Mouse (Mus musculus) limb, embryonic 13.5 days (tissue): Measurements from ENCODE around the gene B3gnt9. TPM values are rescaled to one million over a fixed set of nuclear protein-coding genes. Genes with fewer than 3 reads are reported as not detected.

Experiments
- ATAC-seq: fragments of 200-750 bp; cut with Nextera tagmentation; 2 replicates; pipeline ENCODE4 v1.8.0; 2017; ENCODE audit warnings: low read depth, moderate number of reproducible peaks, moderate TSS enrichment; ENCODE audit not compliant: low FRiP score
- H3K27ac ChIP-seq: fragments of 300-500 bp; sonication (generic); 2 replicates; pipeline ENCODE4 v1.5.1; 2015; ENCODE audit warnings: inconsistent platforms, mild to moderate bottlenecking, moderate library complexity
- H3K27me3 ChIP-seq: fragments of 300-500 bp; sonication (generic); 2 replicates; pipeline ENCODE4 v1.6.1; 2015; ENCODE audit warnings: mild to moderate bottlenecking, inconsistent platforms
- H3K36me3 ChIP-seq: fragments of 300-500 bp; sonication (generic); 2 replicates; pipeline ENCODE4 v1.6.1; 2015; ENCODE audit warnings: inconsistent platforms, mild to moderate bottlenecking, moderate library complexity
- H3K4me1 ChIP-seq: fragments of 300-500 bp; sonication (generic); 2 replicates; pipeline ENCODE4 v1.6.1; 2015; ENCODE audit warnings: inconsistent platforms
- H3K4me2 ChIP-seq: fragments of 300-500 bp; sonication (generic); replicated peaks from 2 replicates; pipeline ENCODE4 v1.6.1; 2015; ENCODE audit warnings: inconsistent platforms, mild to moderate bottlenecking, moderate library complexity
- H3K4me3 ChIP-seq: fragments of 300-500 bp; sonication (generic); 2 replicates; pipeline ENCODE4 v1.5.1; 2015; ENCODE audit warnings: moderate library complexity, mild to moderate bottlenecking, inconsistent platforms
- H3K9ac ChIP-seq: fragments of 300-500 bp; sonication (generic); 2 replicates; pipeline ENCODE4 v1.6.1; 2015; ENCODE audit warnings: mild to moderate bottlenecking, inconsistent platforms
- H3K9me3 ChIP-seq: fragments of 300-500 bp; sonication (generic); 2 replicates; pipeline ENCODE4 v1.6.1; 2016; ENCODE audit warnings: inconsistent platforms
- WGBS: fragments of 180-500 bp; shearing (Covaris S2); methylation state at CpG from one replicate; pipeline ENCODE4 v1.1.7; 2015; 5-methylcytosine and 5-hydroxymethylcytosine counted together
- polyA plus RNA-seq: library from polyadenylated mRNA; unstranded; fragments of >200 nt; fragmentation: Nextera tagmentation; extraction: Ambion mirVana; gene quantifications from 2 replicates; pipeline ENCODE4 v1.2.1, GENCODE M21; 2015

B3gnt9 gene
- polyA plus RNA-seq, 1 experiment from 2014 or later = 25.4 TPM

GRCm38 (mm10) chr8:105223850-105224249, 31.1 kb downstream of the B3gnt9 start:
- Histone ChIP-seq H3K27me3 (no peaks in the 10 kb centered on the region), H3K4me2 (peak overlapping the region; percentile 81), H3K4me1 (peaks cover 19% of the 10 kb centered on the region), H3K9ac (no peak overlapping the region), H3K4me3 (no peak overlapping the region), H3K27ac (peak overlapping the region; percentile 90), H3K9me3 (no peaks in the 10 kb centered on the region), H3K36me3 (no peaks in the 10 kb centered on the region)
- whole genome bisulfite sequencing = 61% methylated on average over 7 of the region's 7 CpGs
- no peak for ATAC-seq

- H3K4me1 ChIP-seq = no peaks in the 10 kb centered on the region
- 84% methylated on average over 5 of the region's 5 CpGs for WGBS
- no peak; the same call in 1 of the 2 replicates for ATAC-seq
Measured at GRCm38 (mm10) chr8:105217926-105218522, 36.9 kb downstream of the B3gnt9 start.

GRCm38 (mm10) chr8:105214104-105214503, 40.8 kb downstream of the B3gnt9 start:
- H3K27ac ChIP-seq = no peak overlapping the region
- no peaks in the 10 kb centered on the region for H3K9me3 ChIP-seq
- peaks cover 34% of the 10 kb centered on the region for H3K36me3 ChIP-seq
- 84% methylated on average over 5 of the region's 5 CpGs for WGBS
- no peak overlapping the region for H3K4me3 ChIP-seq
- no peak for ATAC-seq
- no peak overlapping the region for H3K9ac ChIP-seq
- no peak overlapping the region for H3K4me2 ChIP-seq
- no peaks in the 10 kb centered on the region for H3K27me3 ChIP-seq
- H3K4me1 ChIP-seq = no peaks in the 10 kb centered on the region

More at GRCm38 (mm10) chr8:105217926-105218522, 36.9 kb downstream of the B3gnt9 start:
- Histone ChIP-seq H3K36me3 (peaks cover 26% of the 10 kb centered on the region), H3K27me3 (no peaks in the 10 kb centered on the region), H3K4me2 (no peak overlapping the region), H3K9ac (no peak overlapping the region), H3K9me3 (no peaks in the 10 kb centered on the region), H3K27ac (no peak overlapping the region), H3K4me3 (no peak overlapping the region)

GRCm38 (mm10) chr8:105209153-105210110, 45.5 kb downstream of the B3gnt9 start:
- no peak overlapping the region for H3K27ac ChIP-seq
- WGBS = 85% methylated on average over 1 of the region's 1 CpGs
- no peak overlapping the region for H3K9ac ChIP-seq
- no peaks in the 10 kb centered on the region for H3K9me3 ChIP-seq
- no peak for ATAC-seq
- no peaks in the 10 kb centered on the region for H3K27me3 ChIP-seq
- peaks cover 31% of the 10 kb centered on the region for H3K36me3 ChIP-seq
- no peak overlapping the region for H3K4me2 ChIP-seq
- no peaks in the 10 kb centered on the region for H3K4me1 ChIP-seq
- H3K4me3 ChIP-seq = no peak overlapping the region

GRCm38 (mm10) chr8:105207675-105208273, 47.2 kb downstream of the B3gnt9 start:
- no peaks in the 10 kb centered on the region for H3K27me3 ChIP-seq
- no peak overlapping the region for H3K9ac ChIP-seq
- WGBS = 94% methylated on average over 2 of the region's 2 CpGs
- H3K36me3 ChIP-seq = peaks cover 30% of the 10 kb centered on the region
- ATAC-seq = no peak
- H3K4me2 ChIP-seq = no peak overlapping the region
- H3K4me3 ChIP-seq = no peak overlapping the region
- H3K27ac ChIP-seq = no peak overlapping the region
- H3K4me1 ChIP-seq = no peaks in the 10 kb centered on the region
- H3K9me3 ChIP-seq = no peaks in the 10 kb centered on the region

GRCm38 (mm10) chr8:105206766-105207275, 48.1 kb downstream of the B3gnt9 start:
- Histone ChIP-seq H3K4me2 (no peak overlapping the region), H3K27me3 (no peaks in the 10 kb centered on the region), H3K27ac (no peak overlapping the region), H3K9ac (no peak overlapping the region), H3K9me3 (no peaks in the 10 kb centered on the region), H3K36me3 (peaks cover 36% of the 10 kb centered on the region), H3K4me1 (no peaks in the 10 kb centered on the region), H3K4me3 (no peak overlapping the region)
- no peak for ATAC-seq
- whole genome bisulfite sequencing = 61% methylated on average over 7 of the region's 7 CpGs

- Histone ChIP-seq H3K4me3 (no peak overlapping the region), H3K9me3 (no peaks in the 10 kb centered on the region), H3K9ac (no peak overlapping the region), H3K27ac (no peak overlapping the region), H3K4me1 (no peaks in the 10 kb centered on the region), H3K36me3 (peaks cover 41% of the 10 kb centered on the region), H3K27me3 (no peaks in the 10 kb centered on the region), H3K4me2 (no peak overlapping the region)
- no peak for ATAC-seq
- WGBS = 77% methylated on average over 1 of the region's 1 CpGs
Measured at GRCm38 (mm10) chr8:105205748-105206147, 49.2 kb downstream of the B3gnt9 start.

Other genes starting within 250 kb of the B3gnt9 start
- gene Ces3a, start 206.6 kb downstream of the B3gnt9 start, polyA plus RNA-seq = not detected in 2 replicates
- gene Ces3b, start 171.4 kb downstream of the B3gnt9 start, polyA plus RNA-seq = not detected in 2 replicates
- gene Ces4a, start 123.4 kb downstream of the B3gnt9 start, polyA plus RNA-seq = not detected in 2 replicates
- 97.1 and 101 TPM in 2 replicates for gene Cbfb, start 84.5 kb downstream of the B3gnt9 start, polyA plus RNA-seq
- 27.3 and 27.6 TPM in 2 replicates for gene D230025D16Rik, start 30.0 kb downstream of the B3gnt9 start, polyA plus RNA-seq
- gene Tradd, start 9.5 kb upstream of the B3gnt9 start, polyA plus RNA-seq = 20.1 and 23.2 TPM in 2 replicates
- 2.6 and 2.8 TPM in 2 replicates for gene Fbxl8, start 9.5 kb upstream of the B3gnt9 start, polyA plus RNA-seq
- 0.11 and 0.19 TPM in 2 replicates for gene Hsf4, start 14.6 kb upstream of the B3gnt9 start, polyA plus RNA-seq
- 2.7 and 3.1 TPM in 2 replicates for gene Nol3, start 21.0 kb upstream of the B3gnt9 start, polyA plus RNA-seq
- 16.3 TPM in 2 replicates for gene 4931428F04Rik, start 34.7 kb upstream of the B3gnt9 start, polyA plus RNA-seq
- gene Exoc3l, start 40.9 kb upstream of the B3gnt9 start, polyA plus RNA-seq = 8.3 and 9.1 TPM in 2 replicates
- 73.6 and 75.4 TPM in 2 replicates for gene E2f4, start 42.5 kb upstream of the B3gnt9 start, polyA plus RNA-seq
- gene Elmo3, start 50.4 kb upstream of the B3gnt9 start, polyA plus RNA-seq = 3.9 and 5.1 TPM in 2 replicates
- gene Lrrc29, start 71.1 kb upstream of the B3gnt9 start, polyA plus RNA-seq = 1.8 and 2.7 TPM in 2 replicates
- 119 and 122 TPM in 2 replicates for gene Tmem208, start 71.2 kb upstream of the B3gnt9 start, polyA plus RNA-seq
- 2.1 and 2.3 TPM in 2 replicates for gene Fhod1, start 92.8 kb upstream of the B3gnt9 start, polyA plus RNA-seq
- gene Slc9a5, start 93.7 kb upstream of the B3gnt9 start, polyA plus RNA-seq = 6.0 and 6.4 TPM in 2 replicates
- 0.73 and 1.2 TPM in 2 replicates for gene Plekhg4, start 118.1 kb upstream of the B3gnt9 start, polyA plus RNA-seq
- gene Kctd19, start 158.3 kb upstream of the B3gnt9 start, polyA plus RNA-seq = not detected in 2 replicates
- 0.36 and 0.55 TPM in 2 replicates for gene Lrrc36, start 158.4 kb upstream of the B3gnt9 start, polyA plus RNA-seq
- 65.4 and 71.1 TPM in 2 replicates for gene Tppp3, start 216.4 kb upstream of the B3gnt9 start, polyA plus RNA-seq
- gene Zdhhc1, start 241.7 kb upstream of the B3gnt9 start, polyA plus RNA-seq = 42.5 and 45.3 TPM in 2 replicates